Mouse (Mus musculus): ENCODE results near the gene Tmpo. TPM values are rescaled to one million over a fixed set of nuclear protein-coding genes. Genes with fewer than 3 reads are reported as not detected.
A peak's percentile ranks its signal among the peaks of the same experiment; 100 is the strongest.

Tmpo gene
- polyA plus RNA-seq, 2 experiments = 239 to 340 TPM

DNA sequence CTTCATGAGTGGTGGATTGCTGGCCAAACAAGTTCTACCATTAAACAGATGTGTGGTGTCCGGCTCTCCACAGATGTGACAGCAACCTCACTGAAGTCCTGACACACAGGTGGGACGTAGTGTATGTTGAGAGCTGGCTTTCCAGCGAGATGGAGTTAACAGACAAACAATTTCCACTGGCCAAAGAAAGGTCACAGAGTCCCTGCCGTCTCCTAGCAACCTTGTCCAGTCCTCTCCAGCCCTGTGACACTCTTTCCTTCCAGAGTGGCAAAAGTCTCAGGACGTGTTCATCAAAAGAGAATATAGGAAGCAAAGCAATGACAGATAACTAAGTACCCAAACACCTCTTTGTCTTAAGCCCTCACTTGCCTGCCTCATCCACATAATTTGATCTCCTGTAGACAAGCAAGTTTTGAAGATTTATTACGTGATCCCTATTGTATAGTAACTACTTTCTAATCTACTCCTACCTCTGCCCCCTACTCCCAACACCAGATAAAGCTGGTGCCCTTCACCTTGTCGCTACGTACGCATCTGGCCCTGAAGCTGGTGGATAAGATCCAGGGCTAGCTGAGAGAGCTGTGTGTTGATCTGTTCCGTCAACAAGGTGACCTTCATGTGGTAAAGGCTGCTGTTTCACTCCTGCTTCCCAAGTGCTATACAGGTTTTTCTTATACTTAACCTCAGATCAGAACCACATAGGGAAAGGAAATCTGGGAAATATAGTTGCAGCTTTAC lies 54.3 kb downstream of the Tmpo start:
- no peaks in the 10 kb centered on the region for H3K9me3 ChIP-seq (ENCODE audit: control insufficient read depth, low read length)
- no peak for TF ChIP-seq POLR2A (IDR thresholded peaks at IDR 0.05; ENCODE audit: borderline replicate concordance, extremely low read depth, insufficient read depth, insufficient read length)
- DNase-seq (ENCODE audit: low spot score) (no peak), ATAC-seq (ENCODE audit: low FRiP score, low read depth) (no peak)
- peaks cover 4% of the 10 kb centered on the region for H3K36me3 ChIP-seq (ENCODE audit: control insufficient read depth, insufficient read depth, low read length)
- no peak overlapping the region for H3K27ac ChIP-seq (replicated peaks; ENCODE audit: low read depth, low read length)
- H3K4me1 ChIP-seq (ENCODE audit: control insufficient read depth, insufficient read depth, low read length) = peaks cover 11% of the 10 kb centered on the region; the same call in 1 of the 2 replicates
- no peaks in the 10 kb centered on the region for H3K27me3 ChIP-seq (ENCODE audit: control insufficient read depth, insufficient read depth, low read length)
- no peak overlapping the region for H3K4me3 ChIP-seq (replicated peaks; ENCODE audit: low read length)
- no peak overlapping the region for H3K4me2 ChIP-seq (replicated peaks; ENCODE audit: low read depth, low read length, severe bottlenecking)
- WGBS = 77% methylated on average over 10 of the region's 10 CpGs
- no peak overlapping the region for H3K9ac ChIP-seq (ENCODE audit: low read depth, low read length, severe bottlenecking)

GRCm38 (mm10) chr10:91123828-91124822 lies 57.0 kb downstream of the Tmpo start, which contains the start of gene Slc25a3:
Gene Slc25a3, minus strand, starts transcription at chr10:91124059.
- ATAC-seq (ENCODE audit: low FRiP score, low read depth) (peak; percentile 100), DNase-seq (ENCODE audit: low spot score) (peak; percentile 99)
- 13% methylated on average over 57 of the region's 59 CpGs for WGBS
- Histone ChIP-seq H3K36me3 (ENCODE audit: control insufficient read depth, insufficient read depth, low read length) (peaks cover 28% of the 10 kb centered on the region), H3K9ac (ENCODE audit: low read depth, low read length, severe bottlenecking) (peak within 1 kb of the TSS; percentile 97), H3K4me3 (replicated peaks; ENCODE audit: low read length) (peak within 1 kb of the TSS; percentile 100), H3K9me3 (ENCODE audit: control insufficient read depth, low read length) (no peaks in the 10 kb centered on the region), H3K27me3 (ENCODE audit: control insufficient read depth, insufficient read depth, low read length) (no peaks in the 10 kb centered on the region), H3K4me2 (replicated peaks; ENCODE audit: low read depth, low read length, severe bottlenecking) (peak within 1 kb of the TSS; percentile 83), H3K27ac (replicated peaks; ENCODE audit: low read depth, low read length) (peak within 1 kb of the TSS; percentile 88), H3K4me1 (ENCODE audit: control insufficient read depth, insufficient read depth, low read length) (peaks cover 11% of the 10 kb centered on the region; the same call in 1 of the 2 replicates)
- TF ChIP-seq POLR2A (IDR thresholded peaks at IDR 0.05; ENCODE audit: borderline replicate concordance, extremely low read depth, insufficient read depth, insufficient read length) = peak; percentile 96

DNA sequence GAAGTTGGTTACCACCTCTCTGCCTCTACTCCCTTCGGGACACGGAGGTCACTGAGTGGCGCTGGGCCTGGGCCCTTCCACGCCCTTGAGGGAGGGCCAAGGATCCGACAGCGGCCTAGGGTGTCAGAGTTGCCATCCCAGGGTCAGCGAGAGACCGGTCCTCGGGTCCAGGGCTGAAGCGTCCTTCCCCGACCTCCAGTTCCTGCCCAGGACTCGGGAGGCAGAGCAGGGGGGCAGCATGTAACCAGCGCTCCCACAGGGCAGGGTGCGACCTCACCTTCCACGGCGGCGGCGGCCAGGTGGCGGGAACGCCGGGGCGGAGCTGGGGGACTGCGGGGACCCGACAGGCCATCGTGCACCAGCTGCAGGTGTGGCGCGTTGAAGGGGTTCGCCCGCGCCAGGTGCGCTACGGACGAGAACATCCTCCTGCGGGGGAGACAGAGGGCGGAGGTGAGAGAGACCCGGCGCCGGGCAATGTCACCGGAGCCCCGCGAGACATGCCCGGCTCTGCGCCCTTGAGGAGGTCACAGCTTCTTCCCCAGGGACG lies 57.8 kb downstream of the Tmpo start:
- peak; percentile 13 for ATAC-seq (ENCODE audit: low FRiP score, low read depth)
- peak overlapping the region; percentile 83 for H3K4me2 ChIP-seq (replicated peaks; ENCODE audit: low read depth, low read length, severe bottlenecking)
- H3K4me1 ChIP-seq (ENCODE audit: control insufficient read depth, insufficient read depth, low read length) = peaks cover 11% of the 10 kb centered on the region; the same call in 1 of the 2 replicates
- TF ChIP-seq POLR2A (IDR thresholded peaks at IDR 0.05; ENCODE audit: borderline replicate concordance, extremely low read depth, insufficient read depth, insufficient read length) = no peak
- H3K36me3 ChIP-seq (ENCODE audit: control insufficient read depth, insufficient read depth, low read length) = peaks cover 36% of the 10 kb centered on the region
- WGBS = 0% methylated on average over 29 of the region's 44 CpGs
- H3K9me3 ChIP-seq (ENCODE audit: control insufficient read depth, low read length) = no peaks in the 10 kb centered on the region
- peak overlapping the region; percentile 100 for H3K4me3 ChIP-seq (replicated peaks; ENCODE audit: low read length)
- DNase-seq (ENCODE audit: low spot score) = no peak
- peak overlapping the region; percentile 97 for H3K9ac ChIP-seq (ENCODE audit: low read depth, low read length, severe bottlenecking)
- H3K27me3 ChIP-seq (ENCODE audit: control insufficient read depth, insufficient read depth, low read length) = no peaks in the 10 kb centered on the region
- H3K27ac ChIP-seq (replicated peaks; ENCODE audit: low read depth, low read length) = peak overlapping the region; percentile 88

GRCm38 (mm10) chr10:91122646-91123045 lies 58.5 kb downstream of the Tmpo start:
- Histone ChIP-seq H3K4me3 (replicated peaks; ENCODE audit: low read length) (peak overlapping the region; percentile 100), H3K36me3 (ENCODE audit: control insufficient read depth, insufficient read depth, low read length) (peaks cover 43% of the 10 kb centered on the region), H3K9me3 (ENCODE audit: control insufficient read depth, low read length) (no peaks in the 10 kb centered on the region), H3K4me2 (replicated peaks; ENCODE audit: low read depth, low read length, severe bottlenecking) (peak overlapping the region; percentile 83), H3K27me3 (ENCODE audit: control insufficient read depth, insufficient read depth, low read length) (no peaks in the 10 kb centered on the region), H3K4me1 (ENCODE audit: control insufficient read depth, insufficient read depth, low read length) (peaks cover 11% of the 10 kb centered on the region; the same call in 1 of the 2 replicates), H3K27ac (replicated peaks; ENCODE audit: low read depth, low read length) (no peak overlapping the region), H3K9ac (ENCODE audit: low read depth, low read length, severe bottlenecking) (peak overlapping the region; percentile 97)
- ATAC-seq (ENCODE audit: low FRiP score, low read depth) = no peak
- no peak for TF ChIP-seq POLR2A (IDR thresholded peaks at IDR 0.05; ENCODE audit: borderline replicate concordance, extremely low read depth, insufficient read depth, insufficient read length)
- 26% methylated on average over 6 of the region's 6 CpGs for WGBS
- DNase-seq (ENCODE audit: low spot score) = no peak

DNA sequence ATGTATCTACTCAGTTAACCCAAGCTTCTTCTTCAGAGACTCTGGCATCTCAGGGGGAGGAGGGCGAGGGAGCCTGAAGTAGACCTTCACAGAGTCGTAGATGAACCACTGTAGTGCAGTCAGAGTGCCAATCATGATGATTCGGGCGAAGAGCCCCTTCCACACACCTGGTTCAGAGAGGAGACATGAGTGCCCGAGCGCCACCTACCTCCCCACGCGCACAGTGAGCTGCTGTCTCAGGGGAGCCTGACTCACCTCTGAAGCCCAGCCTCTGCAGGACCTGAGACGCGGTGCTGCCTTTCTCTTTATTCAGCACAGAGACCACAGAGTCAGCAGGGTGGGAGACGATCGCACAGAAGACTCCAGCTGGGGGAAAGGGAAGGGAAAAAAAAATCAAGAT lies 64.2 kb downstream of the Tmpo start:
- Histone ChIP-seq H3K36me3 (ENCODE audit: control insufficient read depth, insufficient read depth, low read length) (peaks cover 89% of the 10 kb centered on the region), H3K4me2 (replicated peaks; ENCODE audit: low read depth, low read length, severe bottlenecking) (no peak overlapping the region), H3K4me1 (ENCODE audit: control insufficient read depth, insufficient read depth, low read length) (peaks cover 2% of the 10 kb centered on the region; the same call in 1 of the 2 replicates), H3K9me3 (ENCODE audit: control insufficient read depth, low read length) (peaks cover 6% of the 10 kb centered on the region; the same call in 1 of the 2 replicates), H3K4me3 (replicated peaks; ENCODE audit: low read length) (no peak overlapping the region), H3K27me3 (ENCODE audit: control insufficient read depth, insufficient read depth, low read length) (no peaks in the 10 kb centered on the region), H3K9ac (ENCODE audit: low read depth, low read length, severe bottlenecking) (no peak overlapping the region), H3K27ac (replicated peaks; ENCODE audit: low read depth, low read length) (no peak overlapping the region)
- ATAC-seq (ENCODE audit: low FRiP score, low read depth) (no peak), DNase-seq (ENCODE audit: low spot score) (no peak)
- no peak for TF ChIP-seq POLR2A (IDR thresholded peaks at IDR 0.05; ENCODE audit: borderline replicate concordance, extremely low read depth, insufficient read depth, insufficient read length)
- 94% methylated on average over 12 of the region's 12 CpGs for WGBS

Data from limb, embryonic 14.5 days (tissue).